Mouse (Mus musculus) myocyte (in vitro differentiated cells): ENCODE measurements around the gene Cdipt.

Experiments
- CEBPB ChIP-seq: IDR thresholded peaks from 2 replicates; pipeline ENCODE4 v1.6.1; 2011; ENCODE audit warnings: mild to moderate bottlenecking, moderate library complexity; ENCODE audit not compliant: poor library complexity, insufficient read depth, severe bottlenecking
- E2F4 ChIP-seq: IDR thresholded peaks from one replicate; pipeline ENCODE4 v1.6.1; 2011; ENCODE audit warnings: mild to moderate bottlenecking, control low read depth, moderate library complexity; ENCODE audit not compliant: insufficient read depth
- MAX ChIP-seq: IDR thresholded peaks from one replicate; pipeline ENCODE4 v1.6.1; 2011; ENCODE audit warnings: low read depth, mild to moderate bottlenecking, control low read depth
- MYOD1 ChIP-seq, 3 experiments: IDR thresholded peaks; one replicate each; pipeline ENCODE4 v1.6.1; 2011; ENCODE audit warnings: control low read depth in 2 of 3, low read depth in 2 of 3, mild to moderate bottlenecking in 2 of 3, moderate library complexity in 1 of 3; ENCODE audit not compliant: insufficient read length in 2 of 3, control insufficient read depth in 1 of 3
- MYOG ChIP-seq, 3 experiments: IDR thresholded peaks; one replicate each; pipeline ENCODE4 v1.6.1; 2011; ENCODE audit warnings: control low read depth in 2 of 3, low read depth in 2 of 3, mild to moderate bottlenecking in 2 of 3; ENCODE audit not compliant: insufficient read length in 2 of 3, control insufficient read depth in 1 of 3, insufficient read depth in 1 of 3
- POLR2A ChIP-seq: IDR thresholded peaks from one replicate; pipeline ENCODE4 v1.6.1; 2011; ENCODE audit warnings: low read depth, mild to moderate bottlenecking, control low read depth, moderate library complexity; ENCODE audit not compliant: insufficient read length
- POLR2AphosphoS2 ChIP-seq: IDR thresholded peaks from one replicate; pipeline ENCODE4 v1.6.1; 2011; ENCODE audit warnings: low read depth, control low read depth; ENCODE audit not compliant: insufficient read length
- REST ChIP-seq: IDR thresholded peaks from one replicate; pipeline ENCODE4 v1.6.1; 2011; ENCODE audit warnings: mild to moderate bottlenecking, control low read depth, moderate library complexity; ENCODE audit not compliant: insufficient read depth, insufficient read length
- SRF ChIP-seq: IDR thresholded peaks from one replicate; pipeline ENCODE4 v1.6.1; 2011; ENCODE audit warnings: low read depth; ENCODE audit not compliant: control insufficient read depth, insufficient read length
- USF1 ChIP-seq: IDR thresholded peaks from one replicate; pipeline ENCODE4 v1.6.1; 2011; ENCODE audit warnings: low read depth, mild to moderate bottlenecking, control low read depth, moderate library complexity

- TF ChIP-seq POLR2AphosphoS2 (no peak), USF1 (no peak), E2F4 (no peak), CEBPB (no peak), POLR2A (no peak), MYOG (IDR thresholded peaks at IDR 0.05; ENCODE audit: control insufficient read depth in 1 of 3, insufficient read depth in 1 of 3, insufficient read length in 2 of 3, low read depth in 2 of 3) (peak in 1 of 3 experiments; percentile 13), SRF (no peak), MAX (no peak), REST (no peak), MYOD1 (IDR thresholded peaks at IDR 0.05; ENCODE audit: control insufficient read depth in 1 of 3, insufficient read length in 2 of 3, low read depth in 2 of 3) (peak in 1 of 3 experiments; percentile 29)
These were observed 23.1 kb upstream of the Cdipt start for GRCm38 (mm10) chr7:126952646-126953045.
